Mouse (Mus musculus) cortical plate, adult 2 months (tissue): ENCODE measurements around the gene Daw1.

Experiments
- CTCF ChIP-seq: fragments of 200-500 bp; IDR thresholded peaks from 2 replicates; pipeline ENCODE4 v1.5.1; 2011; ENCODE audit warnings: mild to moderate bottlenecking, control low read depth, low read length; ENCODE audit not compliant: insufficient read depth; ENCODE audit errors: extremely low read depth
- POLR2A ChIP-seq: fragments of 200-500 bp; IDR thresholded peaks from 2 replicates; pipeline ENCODE4 v1.6.1; 2011; ENCODE audit warnings: mild to moderate bottlenecking, low read length, control low read depth; ENCODE audit not compliant: insufficient read depth; ENCODE audit errors: extremely low read depth

DNA sequence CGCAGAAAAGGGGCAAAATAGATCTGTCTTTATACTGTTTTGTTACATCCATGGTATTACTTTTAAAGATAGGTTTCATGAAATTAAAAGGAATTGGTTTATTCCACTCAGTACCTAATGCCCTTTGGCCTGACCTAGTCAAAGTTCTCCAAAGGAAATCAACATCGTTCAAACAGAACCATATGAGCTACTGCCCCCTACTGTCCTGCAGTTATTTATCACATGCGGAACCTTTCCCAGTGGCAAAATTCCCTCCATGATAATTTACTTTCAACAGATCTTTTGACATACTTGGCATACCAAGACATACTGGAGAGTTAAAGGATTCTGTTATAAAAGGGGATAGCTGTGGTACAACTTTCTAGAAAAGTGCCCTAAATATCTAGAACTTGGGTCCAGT is 9.3 kb upstream of the Daw1 start:
- TF ChIP-seq CTCF (no peak), POLR2A (no peak)
